ENCODE assay signal across 28 mouse cellular contexts in genomic region chr2:68104641-68105040, GRCm38 (mm10).
A peak's percentile ranks its signal among the peaks of the same experiment; 100 is the strongest.
DNase-seq lines count a peak whose midpoint lies in the region; ATAC-seq lines count a peak whose summit lies in the region.
"Had no signal": no experiment of that assay in that cellular context is flagged by ENCODE, and none has a peak within 500 bp of the region (broad histone marks: within the 10 kb centered on the region; RNA-seq: fewer than 3 reads in every experiment).

No protein-coding gene starts in this region.

- WGBS in forebrain, embryonic 14.5 days: 28% methylated on average over 4 of the region's 4 CpGs
- WGBS in forebrain, embryonic 11.5 days: 53% methylated on average over 4 of the region's 4 CpGs
- WGBS in midbrain, embryonic 11.5 days: 71% methylated on average over 4 of the region's 4 CpGs
- 40% methylated on average over 4 of the region's 4 CpGs for WGBS in midbrain, embryonic 16.5 days
- 52% methylated on average over 4 of the region's 4 CpGs for WGBS in neural tube, embryonic 14.5 days
- 50% methylated on average over 4 of the region's 4 CpGs for whole genome bisulfite sequencing in neural tube, embryonic 15.5 days

- peak; percentile 41 for DNase-seq in forebrain, embryonic 14.5 days (ENCODE audit: low spot score)
- DNase-seq in forebrain, embryonic 11.5 days (ENCODE audit: low spot score): no peak
- DNase-seq in midbrain, embryonic 11.5 days (ENCODE audit: low spot score, missing footprints): peak; percentile 31
- DNase-seq: adrenal gland, postnatal 10 days; adrenal gland, postnatal 36 days; B cell, adult 2 months; cerebellum, adult 11 months; cerebellum, adult 2 months; cerebellum, adult 9-11 months; cerebellum, postnatal 25 days; gastrocnemius, postnatal 10 days; gastrocnemius, postnatal 36 days; heart, adult 2 months; heart, postnatal 14 days; heart, postnatal 4 days had no signal

- H3K36me3 ChIP-seq in forebrain, embryonic 14.5 days (ENCODE audit: control insufficient read depth, insufficient read depth, low read length): no peaks in the 10 kb centered on the region
- no peaks in the 10 kb centered on the region for H3K36me3 ChIP-seq in forebrain, embryonic 11.5 days (ENCODE audit: control insufficient read depth, insufficient read depth, low read length)
- H3K36me3 ChIP-seq in midbrain, embryonic 11.5 days (ENCODE audit: control insufficient read depth, insufficient read depth, low read length): no peaks in the 10 kb centered on the region
- H3K36me3 ChIP-seq in midbrain, embryonic 16.5 days (ENCODE audit: control insufficient read depth, insufficient read depth, low read length): no peaks in the 10 kb centered on the region
- H3K36me3 ChIP-seq in neural tube, embryonic 14.5 days (ENCODE audit: control insufficient read depth, insufficient read depth, low read length): no peaks in the 10 kb centered on the region
- H3K36me3 ChIP-seq in neural tube, embryonic 15.5 days: no peaks in the 10 kb centered on the region
- H3K36me3 ChIP-seq: embryonic facial prominence, embryonic 12.5 days; embryonic facial prominence, embryonic 15.5 days; G1E; heart, embryonic 10.5 days; heart, embryonic 13.5 days; hindbrain, embryonic 12.5 days; hindbrain, embryonic 15.5 days had no signal

- no peak overlapping the region for H3K9ac ChIP-seq in forebrain, embryonic 14.5 days (ENCODE audit: low read length)
- H3K9ac ChIP-seq in forebrain, embryonic 11.5 days (ENCODE audit: low read length): no peak overlapping the region
- H3K9ac ChIP-seq in midbrain, embryonic 11.5 days (ENCODE audit: low read length): no peak overlapping the region
- no peak overlapping the region for H3K9ac ChIP-seq in midbrain, embryonic 16.5 days (ENCODE audit: low read depth, low read length)
- no peak overlapping the region for H3K9ac ChIP-seq in neural tube, embryonic 14.5 days (replicated peaks; ENCODE audit: low read depth, low read length)
- H3K9ac ChIP-seq in neural tube, embryonic 15.5 days (replicated peaks): no peak overlapping the region
- H3K9ac ChIP-seq: embryonic facial prominence, embryonic 12.5 days; embryonic facial prominence, embryonic 15.5 days; heart, embryonic 13.5 days; hindbrain, embryonic 12.5 days; hindbrain, embryonic 15.5 days had no signal

- no peaks in the 10 kb centered on the region for H3K27me3 ChIP-seq in forebrain, embryonic 14.5 days (replicated peaks; ENCODE audit: control insufficient read depth, insufficient read depth, low read length)
- no peaks in the 10 kb centered on the region for H3K27me3 ChIP-seq in forebrain, embryonic 11.5 days (ENCODE audit: control insufficient read depth, insufficient read depth, low read length)
- H3K27me3 ChIP-seq in midbrain, embryonic 11.5 days (ENCODE audit: control insufficient read depth, insufficient read depth, low read length): no peaks in the 10 kb centered on the region
- H3K27me3 ChIP-seq in midbrain, embryonic 16.5 days (ENCODE audit: control insufficient read depth, insufficient read depth, low read depth, low read length): no peaks in the 10 kb centered on the region
- no peaks in the 10 kb centered on the region for H3K27me3 ChIP-seq in neural tube, embryonic 14.5 days (ENCODE audit: control insufficient read depth, insufficient read depth, low read length)
- H3K27me3 ChIP-seq in neural tube, embryonic 15.5 days (replicated peaks): no peaks in the 10 kb centered on the region
- H3K27me3 ChIP-seq: CH12.LX; embryonic facial prominence, embryonic 12.5 days; embryonic facial prominence, embryonic 15.5 days; heart, embryonic 13.5 days; hindbrain, embryonic 12.5 days; hindbrain, embryonic 15.5 days; Patski had no signal

- H3K4me2 ChIP-seq in forebrain, embryonic 14.5 days (ENCODE audit: low read length): no peak overlapping the region
- H3K4me2 ChIP-seq in forebrain, embryonic 11.5 days (ENCODE audit: low read depth, low read length, severe bottlenecking): no peak overlapping the region
- H3K4me2 ChIP-seq in midbrain, embryonic 11.5 days: no peak overlapping the region
- H3K4me2 ChIP-seq in midbrain, embryonic 16.5 days (ENCODE audit: low read length): no peak overlapping the region
- no peak overlapping the region for H3K4me2 ChIP-seq in neural tube, embryonic 14.5 days (ENCODE audit: low read depth, low read length)
- no peak overlapping the region for H3K4me2 ChIP-seq in neural tube, embryonic 15.5 days
- H3K4me2 ChIP-seq: embryonic facial prominence, embryonic 12.5 days; embryonic facial prominence, embryonic 15.5 days; heart, embryonic 13.5 days; hindbrain, embryonic 12.5 days; hindbrain, embryonic 15.5 days had no signal

- no peaks in the 10 kb centered on the region for H3K9me3 ChIP-seq in forebrain, embryonic 14.5 days (replicated peaks; ENCODE audit: control insufficient read depth, low read length)
- H3K9me3 ChIP-seq in forebrain, embryonic 11.5 days (ENCODE audit: control insufficient read depth, low read length): no peaks in the 10 kb centered on the region
- no peaks in the 10 kb centered on the region for H3K9me3 ChIP-seq in midbrain, embryonic 11.5 days (ENCODE audit: control insufficient read depth, low read length)
- 0 out of 2 replicates have a peak, but pooled peaks cover 2% of the 10 kb centered on the region for H3K9me3 ChIP-seq in midbrain, embryonic 16.5 days (replicated peaks; ENCODE audit: control insufficient read depth, low read length, poor library complexity, severe bottlenecking)
- no peaks in the 10 kb centered on the region for H3K9me3 ChIP-seq in neural tube, embryonic 14.5 days (ENCODE audit: control insufficient read depth, low read length)
- no peaks in the 10 kb centered on the region for H3K9me3 ChIP-seq in neural tube, embryonic 15.5 days (replicated peaks)
- H3K9me3 ChIP-seq: embryonic facial prominence, embryonic 12.5 days; embryonic facial prominence, embryonic 15.5 days; heart, embryonic 10.5 days; heart, embryonic 13.5 days; hindbrain, embryonic 12.5 days; hindbrain, embryonic 15.5 days had no signal

- no peak overlapping the region for H3K27ac ChIP-seq in forebrain, embryonic 14.5 days (ENCODE audit: low read depth, low read length)
- no peak overlapping the region for H3K27ac ChIP-seq in forebrain, embryonic 11.5 days (ENCODE audit: low read depth, low read length)
- H3K27ac ChIP-seq in midbrain, embryonic 11.5 days (ENCODE audit: low read depth, low read length): no peak overlapping the region
- H3K27ac ChIP-seq in midbrain, embryonic 16.5 days (ENCODE audit: low read length): no peak overlapping the region
- no peak overlapping the region for H3K27ac ChIP-seq in neural tube, embryonic 14.5 days (ENCODE audit: low read depth, low read length)
- H3K27ac ChIP-seq in neural tube, embryonic 15.5 days (replicated peaks): no peak overlapping the region
- H3K27ac ChIP-seq: embryonic facial prominence, embryonic 12.5 days; embryonic facial prominence, embryonic 15.5 days; heart, adult 2 months; heart, embryonic 10.5 days; heart, embryonic 13.5 days; hindbrain, embryonic 12.5 days; hindbrain, embryonic 15.5 days had no signal

- H3K4me3 ChIP-seq in forebrain, embryonic 14.5 days (ENCODE audit: low read depth, low read length): no peak overlapping the region
- no peak overlapping the region for H3K4me3 ChIP-seq in forebrain, embryonic 11.5 days (ENCODE audit: low read depth, low read length)
- H3K4me3 ChIP-seq in midbrain, embryonic 11.5 days (ENCODE audit: low read depth, low read length): no peak overlapping the region
- H3K4me3 ChIP-seq in midbrain, embryonic 16.5 days (ENCODE audit: low read depth, low read length): no peak overlapping the region
- no peak overlapping the region for H3K4me3 ChIP-seq in neural tube, embryonic 14.5 days (ENCODE audit: low read depth, low read length)
- H3K4me3 ChIP-seq in neural tube, embryonic 15.5 days (replicated peaks): no peak overlapping the region
- H3K4me3 ChIP-seq: embryonic facial prominence, embryonic 12.5 days; embryonic facial prominence, embryonic 15.5 days; heart, adult 2 months; heart, embryonic 10.5 days; heart, embryonic 13.5 days; hindbrain, embryonic 12.5 days; hindbrain, embryonic 15.5 days had no signal

- no peaks in the 10 kb centered on the region for H3K4me1 ChIP-seq in forebrain, embryonic 14.5 days (ENCODE audit: control insufficient read depth, insufficient read depth, low read length)
- H3K4me1 ChIP-seq in forebrain, embryonic 11.5 days (replicated peaks; ENCODE audit: control insufficient read depth, insufficient read depth, low read length): no peaks in the 10 kb centered on the region
- H3K4me1 ChIP-seq in midbrain, embryonic 11.5 days (ENCODE audit: control insufficient read depth, insufficient read depth, low read length): no peaks in the 10 kb centered on the region
- no peaks in the 10 kb centered on the region for H3K4me1 ChIP-seq in midbrain, embryonic 16.5 days (ENCODE audit: control insufficient read depth, insufficient read depth, low read length)
- no peaks in the 10 kb centered on the region for H3K4me1 ChIP-seq in neural tube, embryonic 14.5 days (ENCODE audit: control insufficient read depth, insufficient read depth, low read length)
- no peaks in the 10 kb centered on the region for H3K4me1 ChIP-seq in neural tube, embryonic 15.5 days
- H3K4me1 ChIP-seq: embryonic facial prominence, embryonic 12.5 days; embryonic facial prominence, embryonic 15.5 days; heart, embryonic 10.5 days; heart, embryonic 13.5 days; hindbrain, embryonic 12.5 days; hindbrain, embryonic 15.5 days had no signal

- ATAC-seq in forebrain, embryonic 14.5 days: 0 out of 2 replicates have a peak, but pooled peaks have one; percentile 18
- no peak for ATAC-seq in forebrain, embryonic 11.5 days (replicated peaks; ENCODE audit: low FRiP score)
- no peak for ATAC-seq in midbrain, embryonic 11.5 days (ENCODE audit: low FRiP score)
- no peak for ATAC-seq in midbrain, embryonic 16.5 days
- peak; percentile 31; the same call in 1 of the 2 replicates for ATAC-seq in neural tube, embryonic 14.5 days (ENCODE audit: low read depth)
- no peak for ATAC-seq in neural tube, embryonic 15.5 days (ENCODE audit: low FRiP score)
- ATAC-seq: intestine, postnatal 0 days; Patski had no signal

Comparison
In these comparisons a context has a peak if more than half of its experiments do, and no peak if none do; other contexts are left out.
1. ATAC-seq: peak in forebrain, embryonic 14.5 days (single experiment) and neural tube, embryonic 14.5 days (single experiment); none in forebrain, embryonic 11.5 days (single experiment), midbrain, embryonic 11.5 days (single experiment), midbrain, embryonic 16.5 days (single experiment) and neural tube, embryonic 15.5 days (single experiment).